Mouse (Mus musculus) myocyte (in vitro differentiated cells): ENCODE measurements around the gene Coa3.

Source experiments
- E2F4 ChIP-seq: IDR thresholded peaks from one replicate; pipeline ENCODE4 v1.6.1; 2011; ENCODE audit warnings: mild to moderate bottlenecking, control low read depth, moderate library complexity; ENCODE audit not compliant: insufficient read depth
- MAX ChIP-seq: IDR thresholded peaks from one replicate; pipeline ENCODE4 v1.6.1; 2011; ENCODE audit warnings: low read depth, mild to moderate bottlenecking, control low read depth
- MYOD1 ChIP-seq, 3 experiments: IDR thresholded peaks; one replicate each; pipeline ENCODE4 v1.6.1; 2011; ENCODE audit warnings: control low read depth in 2 of 3, low read depth in 2 of 3, mild to moderate bottlenecking in 2 of 3, moderate library complexity in 1 of 3; ENCODE audit not compliant: insufficient read length in 2 of 3, control insufficient read depth in 1 of 3
- MYOG ChIP-seq, 3 experiments: IDR thresholded peaks; one replicate each; pipeline ENCODE4 v1.6.1; 2011; ENCODE audit warnings: control low read depth in 2 of 3, low read depth in 2 of 3, mild to moderate bottlenecking in 2 of 3; ENCODE audit not compliant: insufficient read length in 2 of 3, control insufficient read depth in 1 of 3, insufficient read depth in 1 of 3
- POLR2A ChIP-seq: IDR thresholded peaks from one replicate; pipeline ENCODE4 v1.6.1; 2011; ENCODE audit warnings: low read depth, mild to moderate bottlenecking, control low read depth, moderate library complexity; ENCODE audit not compliant: insufficient read length
- USF1 ChIP-seq: IDR thresholded peaks from one replicate; pipeline ENCODE4 v1.6.1; 2011; ENCODE audit warnings: low read depth, mild to moderate bottlenecking, control low read depth, moderate library complexity

GRCm38 (mm10) chr11:101248258-101248994, 30.5 kb downstream of the Coa3 start:
- TF ChIP-seq E2F4 (no peak), POLR2A (no peak), MYOG (IDR thresholded peaks at IDR 0.05; ENCODE audit: control insufficient read depth in 1 of 3, insufficient read depth in 1 of 3, insufficient read length in 2 of 3, low read depth in 2 of 3) (no peak), MYOD1 (IDR thresholded peaks at IDR 0.05; ENCODE audit: control insufficient read depth in 1 of 3, insufficient read length in 2 of 3, low read depth in 2 of 3) (no peak), MAX (no peak), USF1 (no peak)
